Mouse (Mus musculus): Measurements from ENCODE around the gene Amh.

The Amh gene

GRCm38 (mm10) chr10:80787517-80787916 is 17.5 kb upstream of the Amh start:
- DNase-seq (ENCODE audit: low spot score), result no peak

DNA sequence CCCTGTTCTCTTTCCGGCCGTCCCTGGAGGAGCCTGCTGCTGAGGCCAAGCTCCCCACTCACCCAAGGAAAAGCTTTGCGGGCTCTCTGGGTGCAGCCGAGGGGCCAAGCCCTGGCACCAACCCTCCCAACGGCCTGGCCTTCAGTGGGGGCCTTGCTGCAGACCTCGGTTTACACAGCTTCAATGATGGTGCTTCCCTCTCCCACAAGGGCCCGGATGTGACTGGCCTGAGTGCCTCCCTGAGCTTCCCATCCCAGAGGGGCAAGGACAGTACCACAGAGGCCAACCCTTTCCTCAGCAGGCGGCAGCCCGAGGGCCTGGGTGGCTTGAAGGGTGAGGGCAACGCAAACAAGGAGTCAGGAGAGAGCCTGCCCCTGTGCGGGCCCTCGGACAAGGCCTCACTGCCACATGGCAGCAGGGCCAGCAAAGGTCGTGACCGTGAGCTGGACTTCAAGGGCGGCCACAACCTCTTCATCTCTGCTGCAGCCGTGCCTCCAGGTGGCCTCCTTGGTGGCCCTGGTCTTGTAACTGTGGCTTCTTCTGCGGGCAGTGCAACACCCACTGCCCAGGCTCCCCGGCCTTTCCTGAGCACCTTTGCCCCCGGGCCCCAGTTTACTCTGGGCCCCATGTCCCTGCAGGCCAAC is 14.2 kb upstream of the Amh start:
- DNase-seq (ENCODE audit: low spot score), result no peak

- DNase-seq (ENCODE audit: low spot score), result no peak
These were observed 13.4 kb upstream of the Amh start for GRCm38 (mm10) chr10:80791476-80792174.

DNA sequence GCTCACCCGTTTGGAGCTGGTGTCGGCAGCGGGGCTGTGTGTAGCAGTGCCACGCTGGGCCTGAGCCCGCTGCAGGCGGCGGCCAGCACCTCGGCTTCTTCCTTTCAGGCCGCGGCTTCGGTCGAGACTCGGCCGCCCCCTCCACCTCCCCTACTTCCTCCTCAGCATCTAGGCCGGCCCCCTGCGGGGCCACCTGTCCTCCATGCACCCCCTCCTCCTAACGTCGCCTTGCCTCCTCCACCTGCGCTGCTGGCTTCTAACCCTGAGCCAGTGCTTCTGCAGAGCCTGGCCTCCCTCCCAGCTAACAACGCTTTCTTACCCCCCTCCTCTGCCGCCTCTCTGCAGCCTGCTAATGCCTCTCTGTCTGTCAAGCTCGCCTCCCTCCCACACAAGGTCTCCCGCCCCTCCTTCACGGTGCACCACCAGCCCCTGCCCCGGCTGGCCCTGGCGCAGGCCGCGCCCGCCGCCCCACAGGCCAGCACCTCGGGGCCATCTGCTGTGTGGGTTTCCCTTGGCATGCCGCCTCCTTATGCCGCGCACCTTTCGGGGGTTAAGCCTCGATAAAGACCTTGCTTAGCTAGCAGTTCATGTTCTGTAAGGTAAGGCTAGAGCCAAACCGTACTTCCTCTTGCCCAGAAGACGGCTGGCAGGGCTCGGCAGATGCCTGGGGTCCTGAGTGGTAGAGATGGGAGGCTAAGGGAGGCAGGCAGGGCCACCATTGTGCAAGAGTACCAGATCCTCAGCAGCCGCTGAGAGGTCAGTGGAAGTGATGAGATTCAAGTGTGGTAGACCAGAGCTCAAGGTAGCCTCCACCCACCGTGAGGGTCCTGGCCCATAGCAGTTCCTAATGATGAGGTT is 12.6 kb upstream of the Amh start:
- DNase-seq (ENCODE audit: low spot score), result no peak

- DNase-seq (ENCODE audit: low spot score), result no peak
These were observed 11.8 kb upstream of the Amh start for GRCm38 (mm10) chr10:80793033-80793784.

DNA sequence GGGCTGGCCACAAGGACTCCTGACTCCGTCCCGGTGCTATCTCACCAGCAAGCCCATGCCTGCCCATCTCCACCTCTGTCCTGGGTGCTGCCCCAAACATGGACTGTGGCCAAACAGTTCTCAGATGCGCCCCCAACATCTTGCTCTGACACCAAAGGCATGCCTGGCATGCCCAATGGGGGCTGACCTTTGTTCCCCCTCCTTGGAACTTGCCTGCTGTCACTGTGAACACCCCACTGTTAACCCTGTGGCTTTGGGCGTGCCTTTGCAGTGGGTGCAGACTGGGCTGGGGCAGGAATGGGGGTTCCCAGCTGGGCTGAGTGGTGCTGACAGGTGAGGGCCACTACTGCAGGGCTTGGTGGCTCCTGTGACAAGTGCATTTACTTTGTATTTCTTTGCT is 11.2 kb upstream of the Amh start:
- no peak for DNase-seq (ENCODE audit: low spot score)

DNA sequence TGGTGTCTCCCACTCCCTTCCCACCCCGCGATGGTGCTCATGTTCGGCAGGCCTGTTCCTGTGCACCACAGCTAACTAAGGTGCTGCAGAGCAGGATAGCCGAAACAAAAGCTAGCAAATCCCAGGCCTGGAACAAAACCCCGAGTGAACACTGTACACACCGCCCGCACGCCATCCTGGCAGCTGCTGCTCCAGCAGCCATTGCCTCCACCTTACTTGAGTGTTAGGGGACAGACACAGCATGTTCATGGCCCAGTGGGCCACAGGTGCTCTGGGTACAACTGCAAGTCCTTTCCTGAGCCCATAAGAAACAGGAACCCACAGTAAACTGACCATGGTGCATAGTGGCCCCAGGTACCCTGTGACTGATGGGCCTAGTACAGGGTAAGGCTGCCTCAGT is 10.3 kb upstream of the Amh start:
- DNase-seq (ENCODE audit: low spot score), result no peak

DNA sequence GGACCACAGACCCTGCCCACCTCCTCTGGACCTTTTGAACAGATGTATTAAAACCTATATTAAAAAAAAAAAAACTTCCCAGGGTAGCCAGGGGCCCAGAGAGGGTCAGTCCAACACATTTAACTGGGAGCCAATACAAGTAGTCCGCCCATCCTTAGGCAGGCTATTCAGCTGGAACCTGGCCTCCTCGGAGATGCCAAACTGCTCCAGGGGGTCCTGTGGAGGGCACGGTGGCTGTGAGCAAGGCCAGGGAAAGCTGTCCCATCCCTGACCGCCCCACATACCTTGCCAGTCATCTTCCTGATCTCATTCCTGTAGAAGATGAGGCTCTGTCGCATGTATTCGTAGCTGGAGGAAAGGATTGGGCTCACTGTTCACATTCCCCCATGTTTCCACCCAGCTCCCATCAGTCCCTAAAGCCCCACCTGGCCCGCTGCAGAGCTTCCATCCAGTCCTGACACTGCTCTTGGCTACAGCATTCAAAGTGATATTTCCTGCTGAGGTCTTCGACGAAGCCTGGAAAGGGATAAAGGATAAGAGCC is 8.7 kb upstream of the Amh start:
- no peak for DNase-seq (ENCODE audit: low spot score)

GRCm38 (mm10) chr10:80797186-80798149 is 7.6 kb upstream of the Amh start:
- DNase-seq (ENCODE audit: low spot score), result no peak

DNA sequence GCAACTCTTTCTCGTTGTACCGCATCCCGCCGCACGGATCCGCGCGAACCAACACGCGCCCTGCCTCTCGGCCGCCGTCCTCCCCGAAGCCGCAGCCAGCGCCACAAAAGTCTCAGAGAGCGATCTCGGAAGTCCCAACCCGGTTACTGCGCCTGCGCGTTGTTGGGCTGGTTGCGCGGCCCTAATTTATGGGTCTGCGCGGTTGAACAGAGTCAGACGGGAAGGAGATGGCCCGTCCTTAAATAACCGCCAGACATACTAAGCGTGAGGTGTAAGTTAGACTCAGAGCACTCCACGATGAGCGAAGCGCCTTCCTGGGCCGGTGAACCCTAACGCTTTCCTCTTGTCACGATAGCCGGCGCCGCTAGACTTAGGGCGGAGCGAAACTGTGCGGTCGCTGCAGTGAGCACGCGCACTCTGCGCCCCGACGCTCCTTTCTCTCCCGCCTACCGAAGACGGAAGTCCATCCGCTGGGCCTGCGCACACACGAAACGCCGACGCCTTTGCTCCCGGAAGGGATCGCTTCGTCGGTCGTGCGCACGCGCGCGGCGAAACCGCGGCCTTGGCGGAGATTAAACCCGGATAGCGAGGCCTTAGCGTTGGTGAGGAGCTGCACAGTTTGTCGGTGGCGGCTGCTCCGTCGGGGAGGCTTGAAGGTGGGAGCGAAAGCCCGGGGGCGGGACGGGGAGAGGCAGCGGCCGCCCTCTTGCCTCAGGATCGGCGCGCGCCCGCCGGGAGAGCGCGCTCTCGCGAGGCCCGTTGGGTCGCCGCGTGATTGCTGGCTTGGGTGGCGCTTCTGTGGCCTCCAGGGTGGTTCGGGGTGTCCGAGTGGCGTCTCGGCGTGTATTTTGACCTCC is 6.7 kb upstream of the Amh start, which contains the start of the genes Sf3a2 and Plekhj1:
TSS of gene Sf3a2 (plus strand) at position 49 of the 857 bp plus-strand sequence.
TSS of gene Plekhj1 (minus strand) at position 477 of the 857 bp plus-strand sequence.
- DNase-seq (ENCODE audit: low spot score), result peak; percentile 96

DNA sequence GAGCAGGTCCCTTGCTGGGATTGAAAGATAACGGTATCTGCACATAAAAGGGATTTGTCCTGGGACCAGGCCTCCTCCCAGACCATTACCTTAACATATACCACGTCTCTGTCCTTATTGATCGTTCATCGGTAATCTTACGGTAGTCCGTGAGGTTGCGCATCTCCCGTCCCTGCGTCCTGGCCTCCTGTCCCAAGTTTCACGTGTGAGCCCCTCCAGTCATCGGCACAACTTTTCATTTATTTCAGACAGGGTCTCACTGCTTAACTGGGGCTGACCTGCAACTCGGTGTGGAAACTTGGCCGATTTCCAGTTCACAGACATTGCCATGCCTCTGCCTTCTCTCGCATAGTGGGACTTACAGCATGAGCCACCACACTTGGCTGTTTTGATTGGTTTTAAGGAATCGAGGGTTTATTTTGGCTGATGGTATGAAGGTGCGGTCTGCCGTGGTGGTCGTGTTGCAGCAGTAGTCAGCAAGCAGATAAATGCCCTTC is 5.9 kb upstream of the Amh start:
- DNase-seq (ENCODE audit: low spot score), result no peak

- DNase-seq (ENCODE audit: low spot score), result no peak
These were observed 2.7 kb upstream of the Amh start for GRCm38 (mm10) chr10:80802204-80802912.

- no peak for DNase-seq (ENCODE audit: low spot score)
These were observed 2.0 kb upstream of the Amh start for GRCm38 (mm10) chr10:80802996-80803395.

DNA sequence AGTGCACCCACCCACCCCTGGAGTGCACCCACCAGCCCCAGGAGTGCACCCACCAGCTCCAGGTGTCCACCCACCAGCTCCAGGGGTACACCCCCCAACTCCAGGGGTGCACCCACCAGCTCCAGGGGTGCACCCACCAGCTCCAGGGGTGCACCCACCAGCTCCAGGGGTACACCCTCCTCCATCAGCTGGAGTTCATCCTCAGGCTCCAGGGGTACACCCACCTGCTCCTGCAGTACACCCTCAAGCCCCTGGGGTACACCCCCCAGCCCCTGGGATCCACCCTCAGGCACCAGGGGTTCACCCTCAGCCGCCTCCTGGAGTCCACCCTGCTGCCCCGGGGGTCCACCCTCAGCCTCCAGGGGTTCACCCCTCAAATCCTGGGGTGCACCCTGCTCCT is 703 bp upstream of the Amh start:
- no peak for DNase-seq (ENCODE audit: low spot score)

DNA sequence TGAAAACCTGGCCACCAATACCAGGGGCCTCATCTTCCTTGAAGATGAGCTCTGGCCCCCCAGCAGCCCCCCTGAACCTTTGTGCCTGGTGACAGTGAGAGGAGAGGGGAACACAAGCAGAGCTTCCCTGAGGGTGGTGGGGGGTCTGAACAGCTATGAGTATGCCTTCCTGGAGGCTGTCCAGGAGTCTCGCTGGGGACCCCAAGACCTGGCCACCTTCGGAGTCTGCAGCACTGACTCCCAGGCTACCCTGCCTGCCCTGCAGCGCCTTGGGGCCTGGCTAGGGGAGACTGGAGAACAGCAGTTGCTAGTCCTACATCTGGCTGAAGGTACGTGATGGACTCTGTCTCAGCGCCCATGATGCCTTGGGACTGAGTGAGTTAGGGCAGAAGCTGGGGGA is 279 bp downstream of the Amh start:
- no peak for DNase-seq (ENCODE audit: low spot score)

DNA sequence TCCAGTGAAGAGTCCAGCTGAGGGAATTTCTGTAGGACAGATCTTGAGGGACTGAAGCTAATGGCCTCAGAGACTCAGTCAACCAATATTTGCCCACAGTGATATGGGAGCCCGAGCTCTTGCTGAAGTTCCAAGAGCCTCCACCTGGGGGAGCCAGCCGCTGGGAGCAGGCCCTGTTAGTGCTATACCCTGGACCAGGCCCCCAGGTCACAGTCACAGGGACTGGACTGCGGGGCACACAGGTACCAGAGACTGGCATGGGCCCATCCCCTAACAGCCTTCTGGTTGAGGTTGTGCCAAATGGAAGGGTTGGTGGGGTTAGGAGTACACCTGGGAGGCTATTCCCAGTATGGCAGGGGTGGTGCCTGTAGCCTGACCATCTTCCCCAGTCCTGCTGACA is 882 bp downstream of the Amh start:
- peak; percentile 85 for DNase-seq (ENCODE audit: low spot score)

DNA sequence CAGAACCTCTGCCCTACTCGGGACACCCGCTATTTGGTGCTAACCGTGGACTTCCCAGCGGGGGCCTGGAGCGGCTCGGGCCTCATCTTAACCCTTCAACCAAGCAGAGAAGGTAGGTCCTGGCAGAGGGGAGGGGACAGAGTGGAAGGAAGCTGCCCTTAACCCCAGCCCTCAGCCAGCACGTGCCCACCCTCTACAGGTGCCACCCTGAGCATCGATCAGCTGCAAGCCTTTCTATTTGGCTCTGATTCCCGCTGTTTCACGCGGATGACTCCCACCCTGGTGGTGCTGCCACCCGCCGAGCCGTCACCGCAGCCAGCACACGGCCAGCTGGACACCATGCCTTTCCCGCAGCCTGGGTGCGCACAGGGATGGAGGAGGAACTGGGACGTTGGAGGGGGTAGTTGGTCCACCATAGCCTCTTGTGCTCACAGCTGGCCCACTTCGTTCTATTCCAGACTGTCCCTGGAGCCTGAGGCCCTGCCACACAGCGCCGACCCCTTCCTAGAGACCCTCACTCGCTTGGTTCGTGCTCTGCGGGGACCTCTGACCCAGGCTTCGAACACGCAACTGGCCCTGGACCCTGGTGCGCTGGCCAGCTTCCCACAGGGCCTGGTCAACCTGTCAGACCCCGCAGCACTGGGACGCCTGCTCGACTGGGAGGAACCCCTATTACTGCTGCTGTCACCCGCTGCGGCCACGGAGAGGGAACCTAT is 1.5 kb downstream of the Amh start:
- DNase-seq (ENCODE audit: low spot score), result no peak

DNA sequence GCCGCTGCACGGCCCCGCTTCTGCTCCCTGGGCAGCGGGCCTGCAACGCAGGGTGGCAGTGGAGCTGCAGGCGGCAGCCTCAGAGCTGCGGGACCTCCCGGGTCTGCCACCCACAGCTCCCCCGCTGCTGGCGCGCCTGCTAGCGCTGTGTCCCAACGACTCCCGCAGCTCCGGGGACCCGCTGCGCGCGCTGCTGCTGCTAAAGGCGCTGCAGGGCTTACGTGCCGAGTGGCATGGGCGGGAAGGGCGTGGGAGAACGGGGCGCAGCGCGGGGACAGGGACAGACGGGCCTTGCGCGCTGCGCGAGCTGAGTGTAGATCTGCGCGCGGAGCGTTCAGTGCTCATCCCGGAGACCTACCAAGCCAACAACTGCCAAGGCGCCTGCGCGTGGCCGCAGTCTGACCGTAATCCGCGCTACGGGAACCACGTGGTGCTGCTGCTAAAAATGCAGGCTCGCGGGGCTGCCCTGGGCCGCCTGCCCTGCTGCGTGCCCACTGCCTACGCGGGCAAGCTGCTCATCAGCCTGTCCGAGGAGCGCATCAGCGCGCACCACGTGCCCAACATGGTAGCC is 2.1 kb downstream of the Amh start:
- peak; percentile 85 for DNase-seq (ENCODE audit: low spot score)

Measured in layer of hippocampus, adult 11-12 months (tissue).